Mouse (Mus musculus) small intestine, adult 2 months (tissue): ENCODE measurements around the gene Cdh4.

ENCODE experiments used
- CTCF ChIP-seq: fragments of 200-500 bp; IDR thresholded peaks from 2 replicates; pipeline ENCODE4 v1.5.1; 2012; ENCODE audit warnings: low read depth, mild to moderate bottlenecking, control low read depth, inconsistent platforms, low read length, moderate library complexity, mixed read lengths; ENCODE audit not compliant: insufficient replicate concordance, insufficient read length; ENCODE audit errors: extremely low read depth
- POLR2A ChIP-seq: fragments of 200-500 bp; IDR thresholded peaks from 2 replicates; pipeline ENCODE4 v1.6.1; 2012; ENCODE audit warnings: low read depth, mild to moderate bottlenecking, control low read depth, inconsistent platforms, low read length, moderate library complexity

DNA sequence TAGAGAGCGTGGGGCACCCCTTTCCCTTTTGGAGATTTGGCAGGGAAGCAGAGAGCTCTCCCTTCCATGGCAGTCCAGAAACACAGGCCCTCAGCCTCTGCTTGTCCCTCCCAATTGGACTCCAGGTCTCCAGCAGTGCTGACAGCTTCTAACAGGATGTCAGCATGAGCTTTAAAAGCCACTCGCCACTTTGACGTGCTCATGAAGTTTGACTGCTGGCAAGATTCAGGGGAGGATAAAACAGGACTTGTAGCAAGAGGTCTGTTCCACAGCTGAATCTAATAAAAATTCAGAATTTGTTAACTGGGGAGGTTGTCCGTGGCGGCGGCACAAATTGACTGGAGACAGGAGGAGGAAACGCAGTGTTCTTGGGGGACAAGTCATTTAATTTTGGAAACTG is 358.8 kb downstream of the Cdh4 start:
- TF ChIP-seq CTCF (no peak), POLR2A (no peak)
